Mouse (Mus musculus) midbrain, embryonic 16.5 days (tissue): Measurements from ENCODE around the gene Tbc1d8. TPM values are rescaled to one million over a fixed set of nuclear protein-coding genes. Genes with fewer than 3 reads are reported as not detected.

Experiments
- ATAC-seq: fragments of 200-750 bp; cut with Nextera tagmentation; 2 replicates; pipeline ENCODE4 v1.8.0; 2017; ENCODE audit warnings: moderate TSS enrichment
- H3K27ac ChIP-seq: fragments of 300-500 bp; sonication (generic); 2 replicates; pipeline ENCODE4 v1.5.1; 2014; ENCODE audit warnings: mild to moderate bottlenecking, low read length, mixed read lengths
- H3K27me3 ChIP-seq: fragments of 300-500 bp; sonication (generic); 2 replicates; pipeline ENCODE4 v1.6.1; 2014; ENCODE audit warnings: low read depth, low read length, mixed read lengths; ENCODE audit not compliant: control insufficient read depth, insufficient read depth
- H3K36me3 ChIP-seq: fragments of 300-500 bp; sonication (generic); 2 replicates; pipeline ENCODE4 v1.6.1; 2014; ENCODE audit warnings: mild to moderate bottlenecking, low read length, moderate library complexity, mixed read lengths; ENCODE audit not compliant: control insufficient read depth, insufficient read depth
- H3K4me1 ChIP-seq: fragments of 300-500 bp; sonication (generic); 2 replicates; pipeline ENCODE4 v1.6.1; 2014; ENCODE audit warnings: mild to moderate bottlenecking, low read length, mixed read lengths; ENCODE audit not compliant: control insufficient read depth, insufficient read depth
- H3K4me2 ChIP-seq: fragments of 300-500 bp; sonication (generic); 2 replicates; pipeline ENCODE4 v1.6.1; 2014; ENCODE audit warnings: mild to moderate bottlenecking, low read length, mixed read lengths
- H3K4me3 ChIP-seq: fragments of 300-500 bp; sonication (generic); 2 replicates; pipeline ENCODE4 v1.5.1; 2014; ENCODE audit warnings: low read depth, mild to moderate bottlenecking, low read length, moderate library complexity, mixed read lengths
- H3K9ac ChIP-seq: fragments of 300-500 bp; sonication (generic); 2 replicates; pipeline ENCODE4 v1.6.1; 2014; ENCODE audit warnings: low read depth, low read length, mixed read lengths
- H3K9me3 ChIP-seq: fragments of 300-500 bp; sonication (generic); replicated peaks from 2 replicates; pipeline ENCODE4 v1.6.1; 2014; ENCODE audit warnings: mild to moderate bottlenecking, low read length, mixed read lengths; ENCODE audit not compliant: control insufficient read depth, poor library complexity, severe bottlenecking
- WGBS: fragments of 180-500 bp; shearing (Covaris S2); extraction: QIAGEN DNeasy Blood & Tissue Kit; methylation state at CpG from one replicate; pipeline ENCODE4 v1.1.7; 2014; 5-methylcytosine and 5-hydroxymethylcytosine counted together
- polyA plus RNA-seq: library from polyadenylated mRNA; unstranded; fragments of >200 nt; fragmentation: Nextera tagmentation; extraction: Ambion mirVana; gene quantifications from 2 replicates; pipeline ENCODE4 v1.2.1, GENCODE M21; 2015

Gene Tbc1d8
- polyA plus RNA-seq, 1 experiment from 2014 or later = 12.6 TPM

DNA sequence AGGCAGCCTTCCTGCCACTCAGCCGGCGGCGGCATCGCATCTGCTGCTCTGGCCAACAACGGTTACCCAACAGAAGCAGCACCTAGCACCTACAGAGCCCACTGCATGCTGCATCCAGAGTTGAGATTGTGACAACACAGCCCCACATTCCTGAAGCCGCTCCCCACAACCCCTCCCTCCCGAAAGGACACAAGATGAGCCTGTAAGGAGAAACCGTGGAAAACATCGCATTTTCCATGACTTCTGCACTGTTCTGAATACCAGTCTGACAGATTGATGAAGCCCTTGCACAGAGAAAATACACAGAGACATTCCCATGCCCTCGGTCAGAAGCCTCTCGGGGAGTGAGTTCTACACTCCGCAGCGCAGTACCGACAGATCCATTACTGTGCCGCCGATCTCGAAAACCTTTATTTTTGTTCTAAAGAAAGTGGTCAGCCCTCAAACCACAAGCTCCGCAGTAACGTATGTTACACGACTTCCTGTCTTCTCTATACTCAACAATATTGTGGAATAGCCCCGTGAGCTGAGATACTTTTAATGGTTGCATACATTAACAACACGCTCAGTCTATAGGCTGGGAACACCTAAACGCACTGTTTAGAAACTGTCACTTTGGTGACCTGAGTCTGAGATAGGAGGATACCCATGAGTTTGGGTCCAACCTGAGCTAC is 23.1 kb downstream of the Tbc1d8 start:
- no peak overlapping the region for H3K27ac ChIP-seq
- 92% methylated on average over 23 of the region's 23 CpGs for WGBS
- H3K36me3 ChIP-seq = no peaks in the 10 kb centered on the region
- H3K4me1 ChIP-seq = peaks cover under 1% of the 10 kb centered on the region
- H3K9me3 ChIP-seq = no peaks in the 10 kb centered on the region
- no peak overlapping the region for H3K4me2 ChIP-seq
- ATAC-seq = no peak
- no peak overlapping the region for H3K9ac ChIP-seq
- H3K27me3 ChIP-seq = no peaks in the 10 kb centered on the region
- no peak overlapping the region for H3K4me3 ChIP-seq

DNA sequence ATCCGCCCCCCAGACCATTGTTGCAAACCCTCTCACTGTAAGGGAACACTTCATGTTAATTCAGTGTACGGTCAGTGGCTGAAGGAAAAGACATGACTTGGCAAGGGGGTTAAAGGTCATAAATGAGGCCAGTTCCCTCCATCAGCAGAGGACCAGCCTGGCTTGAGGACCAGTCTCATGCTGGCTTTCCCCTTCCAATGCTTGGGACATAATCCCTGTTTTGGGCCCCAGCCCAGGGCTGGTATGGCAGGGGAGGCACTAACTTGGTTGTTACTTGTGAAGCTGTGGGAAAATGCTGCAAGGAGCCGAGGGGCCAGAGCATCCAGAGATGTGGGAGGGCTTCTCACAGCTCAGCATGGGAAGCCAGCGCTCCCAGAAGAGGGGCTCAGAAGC is 23.8 kb downstream of the Tbc1d8 start:
- H3K27me3 ChIP-seq = no peaks in the 10 kb centered on the region
- H3K4me2 ChIP-seq = no peak overlapping the region
- H3K9ac ChIP-seq = no peak overlapping the region
- H3K9me3 ChIP-seq = no peaks in the 10 kb centered on the region
- no peak for ATAC-seq
- no peak overlapping the region for H3K4me3 ChIP-seq
- H3K36me3 ChIP-seq = no peaks in the 10 kb centered on the region
- peaks cover 2% of the 10 kb centered on the region for H3K4me1 ChIP-seq
- no peak overlapping the region for H3K27ac ChIP-seq
- WGBS = 71% methylated on average over 4 of the region's 4 CpGs

DNA sequence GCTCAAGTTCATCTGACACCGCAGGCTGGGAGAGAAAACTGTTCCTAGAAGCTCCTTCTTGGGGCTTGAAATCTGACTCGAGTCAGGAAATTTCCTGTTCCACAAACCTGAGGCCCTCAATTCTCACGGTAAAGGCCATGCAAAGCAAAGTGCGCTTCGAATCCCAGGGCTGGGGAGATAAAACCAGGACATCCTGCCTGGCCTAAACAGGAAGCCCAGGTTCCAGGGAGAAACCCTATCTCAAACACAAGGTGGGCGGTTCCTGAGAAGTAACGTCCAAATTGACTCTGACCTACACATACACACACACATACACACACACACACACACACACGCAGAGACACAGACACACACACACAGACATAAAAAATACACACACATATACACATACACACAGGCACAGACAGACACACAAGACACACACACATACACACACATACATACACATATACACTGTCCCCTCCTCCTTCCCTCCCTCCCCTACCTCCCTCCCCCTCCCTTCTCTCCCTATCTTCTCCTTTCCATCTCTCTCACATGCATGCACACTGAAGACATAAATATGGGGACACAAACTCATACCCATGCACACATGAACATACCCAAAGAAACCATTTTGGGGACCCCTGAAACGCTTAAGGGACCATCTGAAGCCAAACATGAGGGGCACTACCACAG is 24.3 kb downstream of the Tbc1d8 start:
- Histone ChIP-seq H3K9ac (no peak overlapping the region), H3K27ac (no peak overlapping the region), H3K27me3 (no peaks in the 10 kb centered on the region), H3K9me3 (no peaks in the 10 kb centered on the region), H3K4me2 (no peak overlapping the region), H3K4me3 (no peak overlapping the region), H3K4me1 (peaks cover 2% of the 10 kb centered on the region), H3K36me3 (no peaks in the 10 kb centered on the region)
- WGBS = 92% methylated on average over 9 of the region's 9 CpGs
- ATAC-seq = no peak

DNA sequence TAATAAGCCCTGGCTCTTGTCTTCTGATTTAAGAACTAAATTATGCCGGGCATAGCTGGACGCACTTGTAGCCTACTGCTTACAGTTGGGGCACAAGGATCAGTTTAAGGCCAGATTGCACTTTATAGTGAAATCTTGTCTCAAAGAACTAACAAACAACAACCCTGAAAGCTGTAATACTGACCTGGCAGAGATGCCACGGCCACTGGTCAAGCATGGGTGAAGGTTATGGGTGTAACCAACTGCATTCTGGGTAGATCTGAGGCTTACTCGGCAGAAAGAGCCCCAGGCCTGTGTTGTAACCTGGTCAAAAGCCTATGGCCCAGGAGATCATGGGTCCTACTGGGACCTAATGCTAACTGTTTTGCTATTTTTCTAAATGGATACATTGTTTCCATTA is 26.4 kb downstream of the Tbc1d8 start:
- peaks cover 2% of the 10 kb centered on the region for H3K4me1 ChIP-seq
- H3K4me3 ChIP-seq = no peak overlapping the region
- no peak overlapping the region for H3K9ac ChIP-seq
- 86% methylated on average over 4 of the region's 4 CpGs for WGBS
- ATAC-seq = no peak
- no peaks in the 10 kb centered on the region for H3K36me3 ChIP-seq
- no peaks in the 10 kb centered on the region for H3K9me3 ChIP-seq
- H3K27me3 ChIP-seq = no peaks in the 10 kb centered on the region
- no peak overlapping the region for H3K27ac ChIP-seq
- H3K4me2 ChIP-seq = no peak overlapping the region

DNA sequence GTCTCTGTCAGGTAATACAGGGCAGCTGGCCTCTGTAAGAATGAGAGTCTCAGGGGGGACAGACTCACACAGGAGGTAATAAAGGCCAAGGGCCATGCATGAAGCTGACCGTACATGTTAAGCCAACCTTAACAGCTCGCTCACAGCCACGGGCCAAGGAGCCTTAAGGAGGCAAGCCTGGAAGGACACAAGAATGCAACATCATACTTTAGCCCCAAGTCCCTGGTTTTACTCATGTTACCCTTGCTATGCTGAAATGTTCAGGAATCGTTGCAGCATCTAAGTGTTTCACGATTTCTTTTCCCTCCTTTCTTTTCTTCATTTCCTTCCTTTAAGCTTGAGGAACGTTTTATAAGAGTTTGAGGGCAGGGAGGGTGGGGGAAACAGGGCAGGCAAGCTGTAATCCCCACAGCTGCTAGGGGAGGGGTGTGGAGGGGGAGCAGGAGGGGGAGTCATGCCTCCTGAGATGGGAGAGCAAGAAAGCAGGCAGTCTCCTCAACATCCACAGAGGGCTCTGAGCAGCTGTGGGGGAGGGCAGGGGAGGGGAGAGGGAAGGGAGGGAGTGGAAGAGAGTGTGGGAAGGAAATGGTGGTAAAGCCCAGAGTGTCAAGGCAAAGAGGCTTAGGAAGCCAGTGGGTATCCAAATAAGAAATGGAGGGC is 28.4 kb downstream of the Tbc1d8 start:
- WGBS = 59% methylated on average over 6 of the region's 6 CpGs
- Histone ChIP-seq H3K9ac (no peak overlapping the region), H3K4me3 (no peak overlapping the region)

DNA sequence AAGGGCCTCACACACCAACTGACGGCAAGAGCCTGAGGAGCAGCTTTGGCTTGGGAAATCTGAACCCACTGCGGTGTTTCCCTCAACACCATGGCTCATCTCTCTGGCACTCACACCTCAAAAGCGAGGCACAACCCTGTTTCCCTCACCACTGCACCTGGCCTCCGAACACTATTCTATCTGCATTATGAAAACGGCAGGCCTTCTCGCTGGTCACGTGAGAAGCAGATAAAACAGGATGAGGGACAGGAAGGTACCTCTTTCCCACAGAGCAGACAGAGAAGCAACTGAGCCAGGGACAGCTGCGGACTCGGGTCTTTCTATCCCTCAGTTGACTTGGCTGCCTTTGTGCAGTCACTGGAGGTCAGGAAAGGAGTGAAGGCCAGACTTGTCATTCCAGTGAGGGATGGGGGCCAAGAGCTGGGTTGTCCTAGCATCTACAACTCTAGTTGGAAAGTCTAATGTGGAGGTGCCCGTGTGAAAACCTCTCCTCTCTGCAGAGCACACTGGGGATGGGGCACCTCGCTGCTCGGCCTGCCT is 29.2 kb downstream of the Tbc1d8 start:
- no peak overlapping the region for H3K4me3 ChIP-seq

More for the DNA sequence above, 28.4 kb downstream of the Tbc1d8 start:
- H3K36me3 ChIP-seq = no peaks in the 10 kb centered on the region
- no peak overlapping the region for H3K27ac ChIP-seq
- H3K4me2 ChIP-seq = no peak overlapping the region
- no peaks in the 10 kb centered on the region for H3K27me3 ChIP-seq
- H3K4me1 ChIP-seq = peaks cover 7% of the 10 kb centered on the region
- peak; percentile 14; the same call in 1 of the 2 replicates for ATAC-seq
- H3K9me3 ChIP-seq = no peaks in the 10 kb centered on the region

GRCm38 (mm10) chr1:39448819-39449218 is 29.7 kb downstream of the Tbc1d8 start:
- H3K4me2 ChIP-seq = no peak overlapping the region
- H3K4me3 ChIP-seq = no peak overlapping the region
- H3K9me3 ChIP-seq = no peaks in the 10 kb centered on the region
- no peak overlapping the region for H3K9ac ChIP-seq
- ATAC-seq = no peak
- H3K27ac ChIP-seq = no peak overlapping the region
- H3K27me3 ChIP-seq = no peaks in the 10 kb centered on the region
- 94% methylated on average over 5 of the region's 5 CpGs for WGBS
- H3K36me3 ChIP-seq = no peaks in the 10 kb centered on the region
- peaks cover 8% of the 10 kb centered on the region for H3K4me1 ChIP-seq

More for the DNA sequence above, 29.2 kb downstream of the Tbc1d8 start:
- Histone ChIP-seq H3K27me3 (no peaks in the 10 kb centered on the region), H3K4me1 (peaks cover 7% of the 10 kb centered on the region; the same call in 1 of the 2 replicates), H3K9me3 (no peaks in the 10 kb centered on the region), H3K4me2 (no peak overlapping the region), H3K36me3 (no peaks in the 10 kb centered on the region), H3K27ac (no peak overlapping the region), H3K9ac (no peak overlapping the region)
- WGBS = 95% methylated on average over 12 of the region's 12 CpGs
- no peak for ATAC-seq

DNA sequence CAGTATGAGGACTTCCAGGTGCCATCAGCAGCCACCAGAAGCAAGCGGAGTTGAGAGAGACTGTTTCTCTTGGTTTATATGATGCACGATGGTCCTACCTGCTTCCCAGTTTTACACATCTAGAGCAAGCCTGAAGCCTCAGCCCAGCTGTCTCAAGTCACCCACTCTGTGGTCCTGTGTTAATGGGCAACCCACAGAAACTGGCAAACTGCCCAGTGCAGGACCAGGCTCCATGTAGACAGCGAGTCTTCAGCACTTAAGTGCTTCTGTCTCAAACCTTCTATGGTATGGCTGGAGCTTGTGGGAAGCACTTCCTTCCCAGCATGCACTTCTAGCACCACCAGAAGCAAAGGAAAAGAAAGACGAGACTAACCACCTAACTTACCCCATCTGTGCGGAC is 30.3 kb downstream of the Tbc1d8 start:
- H3K4me2 ChIP-seq = no peak overlapping the region
- ATAC-seq = no peak
- no peak overlapping the region for H3K9ac ChIP-seq
- H3K4me1 ChIP-seq = peaks cover 13% of the 10 kb centered on the region
- no peaks in the 10 kb centered on the region for H3K36me3 ChIP-seq
- WGBS = 86% methylated on average over 5 of the region's 5 CpGs
- no peaks in the 10 kb centered on the region for H3K27me3 ChIP-seq
- no peak overlapping the region for H3K4me3 ChIP-seq
- no peak overlapping the region for H3K27ac ChIP-seq
- no peaks in the 10 kb centered on the region for H3K9me3 ChIP-seq

DNA sequence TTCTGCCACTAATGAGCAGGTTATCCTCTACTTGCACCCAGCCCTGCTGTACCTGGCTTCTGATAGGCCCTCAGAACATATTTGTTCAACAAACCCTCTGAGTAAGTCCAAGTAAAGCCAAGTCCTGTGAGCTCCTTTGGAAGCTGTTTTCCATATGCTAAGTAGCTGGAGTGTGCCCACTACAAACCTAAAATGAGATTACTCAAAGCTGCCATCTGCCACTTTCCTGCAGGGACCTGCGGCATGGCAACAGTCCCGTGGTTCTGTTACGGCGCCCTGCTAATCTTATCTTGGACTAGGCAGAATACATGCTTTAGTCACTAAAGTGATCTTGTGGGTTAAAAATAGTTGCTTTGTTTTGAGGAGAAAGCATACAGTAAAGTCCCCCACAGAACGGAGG is 32.4 kb downstream of the Tbc1d8 start:
- ATAC-seq = no peak
- no peak overlapping the region for H3K9ac ChIP-seq
- no peaks in the 10 kb centered on the region for H3K36me3 ChIP-seq
- H3K27ac ChIP-seq = no peak overlapping the region
- no peak overlapping the region for H3K4me2 ChIP-seq
- WGBS = 37% methylated on average over 5 of the region's 5 CpGs
- no peaks in the 10 kb centered on the region for H3K27me3 ChIP-seq
- H3K4me3 ChIP-seq = no peak overlapping the region
- H3K9me3 ChIP-seq = no peaks in the 10 kb centered on the region
- peaks cover 16% of the 10 kb centered on the region for H3K4me1 ChIP-seq
